Mouse (Mus musculus): ENCODE measurements around the gene Arvcf.

GRCm38 (mm10) chr16:18418756-18419602, 71.0 kb downstream of the Arvcf start:
- no peak for TF ChIP-seq CTCF (IDR thresholded peaks at IDR 0.05; ENCODE audit: borderline replicate concordance, insufficient read depth, low read depth, low read length)
- no peak for TF ChIP-seq POLR2A (IDR thresholded peaks at IDR 0.05; ENCODE audit: borderline replicate concordance, insufficient read depth, low read length)
